Mouse (Mus musculus) CH12.LX (cell line): ENCODE measurements around the gene Nacc2. TPM values are rescaled to one million over a fixed set of nuclear protein-coding genes. Genes with fewer than 3 reads are reported as not detected.

Experiments
- DNase-seq: peaks from one replicate; pipeline ENCODE4 v3.0.0-alpha.2; 2013; ENCODE audit errors: extremely low read depth
- H3K27ac ChIP-seq: 2 replicates; pipeline ENCODE4 v1.5.1; 2012; ENCODE audit warnings: low read depth, mild to moderate bottlenecking, control low read depth, moderate library complexity; ENCODE audit not compliant: insufficient read depth
- H3K27me3 ChIP-seq: replicated peaks from 2 replicates; pipeline ENCODE3; 2012; ENCODE audit warnings: inconsistent platforms
- H3K36me3 ChIP-seq, 2 experiments: replicated peaks in 1 of 2; 2 replicates each; pipeline versions ENCODE3 to v1.6.1; 2012; ENCODE audit warnings: inconsistent platforms in 1 of 2, low read length in 1 of 2, mild to moderate bottlenecking in 1 of 2, mixed read lengths in 1 of 2, moderate library complexity in 1 of 2; ENCODE audit not compliant: control insufficient read depth in 1 of 2, insufficient read depth in 1 of 2
- H3K4me1 ChIP-seq, 2 experiments: 2 replicates each; pipeline ENCODE4 v1.6.1; 2012; ENCODE audit warnings: inconsistent platforms in 1 of 2, moderate library complexity in 1 of 2; ENCODE audit not compliant: insufficient read depth in 2 of 2, control insufficient read depth in 1 of 2
- H3K4me2 ChIP-seq: 2 replicates; pipeline ENCODE4 v1.6.1; 2012; ENCODE audit warnings: low read depth, mild to moderate bottlenecking, control low read depth; ENCODE audit not compliant: poor library complexity, insufficient read depth, severe bottlenecking
- H3K4me3 ChIP-seq, 3 experiments: fragments of 150-350 bp in 1 of 3; sonication (generic) in 1 of 3; replicated peaks in 1 of 3; 2 replicates each; pipeline versions ENCODE3 to v1.5.1; 2011 to 2012; ENCODE audit warnings: low read depth in 2 of 3, low read length in 2 of 3, mild to moderate bottlenecking in 2 of 3, moderate library complexity in 2 of 3, control low read depth in 1 of 3, improper control_type of control experiment in 1 of 3, inconsistent platforms in 1 of 3, mixed read lengths in 1 of 3; ENCODE audit not compliant: poor library complexity in 1 of 3
- H3K79me2 ChIP-seq: replicated peaks from 2 replicates; pipeline ENCODE4 v1.6.1; 2012; ENCODE audit warnings: mild to moderate bottlenecking, moderate library complexity; ENCODE audit not compliant: control insufficient read depth, poor library complexity, insufficient read depth, severe bottlenecking; ENCODE audit errors: extremely low read depth
- H3K9ac ChIP-seq: 2 replicates; pipeline ENCODE4 v1.6.1; 2012; ENCODE audit warnings: low read depth, mild to moderate bottlenecking, control low read depth, moderate library complexity; ENCODE audit not compliant: insufficient read depth
- H3K9me3 ChIP-seq: replicated peaks from 2 replicates; pipeline ENCODE3; 2012; ENCODE audit warnings: low read length, inconsistent platforms, mixed read lengths
- CHD1 ChIP-seq: IDR thresholded peaks from 2 replicates; pipeline ENCODE4 v1.6.1; 2012; ENCODE audit warnings: low read depth, low read length, improper control_type of control experiment, inconsistent platforms
- CHD2 ChIP-seq: IDR thresholded peaks from 2 replicates; pipeline ENCODE4 v1.6.1; 2011; ENCODE audit warnings: low read length, improper control_type of control experiment
- CTCF ChIP-seq, 2 experiments: IDR thresholded peaks in 1 of 2; conservative IDR thresholded peaks in 1 of 2; 2 replicates each; pipeline ENCODE4 v1.5.1; 2011 to 2012; ENCODE audit warnings: low read depth in 2 of 2, low read length in 2 of 2, improper control_type of control experiment in 1 of 2, inconsistent platforms in 1 of 2, mild to moderate bottlenecking in 1 of 2, moderate library complexity in 1 of 2
- E2F4 ChIP-seq: IDR thresholded peaks from 2 replicates; pipeline ENCODE4 v1.6.1; 2011; ENCODE audit warnings: low read depth, low read length, improper control_type of control experiment; ENCODE audit not compliant: insufficient replicate concordance
- ELF1 ChIP-seq: IDR thresholded peaks from 2 replicates; pipeline ENCODE4 v1.6.1; 2014; ENCODE audit warnings: low read depth, mild to moderate bottlenecking, inconsistent platforms, low read length, improper control_type of control experiment
- EP300 ChIP-seq: IDR thresholded peaks from 2 replicates; pipeline ENCODE4 v1.6.1; 2011; ENCODE audit warnings: low read length, improper control_type of control experiment
- ETS1 ChIP-seq: conservative IDR thresholded peaks from 2 replicates; pipeline ENCODE4 v1.6.1; 2012; ENCODE audit warnings: low read depth, mild to moderate bottlenecking, inconsistent platforms, low read length, improper control_type of control experiment, moderate library complexity
- IRF4 ChIP-seq: IDR thresholded peaks from 2 replicates; pipeline ENCODE4 v1.6.1; 2014; ENCODE audit warnings: low read depth, mild to moderate bottlenecking, inconsistent platforms, low read length, improper control_type of control experiment
- JUN ChIP-seq: IDR thresholded peaks from 2 replicates; pipeline ENCODE4 v1.6.1; 2011; ENCODE audit warnings: low read depth, mild to moderate bottlenecking, low read length, improper control_type of control experiment, moderate library complexity; ENCODE audit not compliant: insufficient read depth
- JUND ChIP-seq: conservative IDR thresholded peaks from 2 replicates; pipeline ENCODE4 v1.6.1; 2011; ENCODE audit warnings: low read depth, low read length, improper control_type of control experiment
- KAT2A ChIP-seq: IDR thresholded peaks from 2 replicates; pipeline ENCODE4 v1.6.1; 2012; ENCODE audit warnings: low read length, improper control_type of control experiment, inconsistent platforms; ENCODE audit not compliant: insufficient replicate concordance
- MAX ChIP-seq: IDR thresholded peaks from 2 replicates; pipeline ENCODE4 v1.6.1; 2011; ENCODE audit warnings: low read length, improper control_type of control experiment
- MEF2A ChIP-seq: IDR thresholded peaks from 2 replicates; pipeline ENCODE4 v1.6.1; 2014; ENCODE audit warnings: low read depth, mild to moderate bottlenecking, inconsistent platforms, low read length, improper control_type of control experiment, borderline replicate concordance
- MXI1 ChIP-seq: IDR thresholded peaks from 2 replicates; pipeline ENCODE4 v1.6.1; 2011; ENCODE audit warnings: mild to moderate bottlenecking, low read depth, low read length, improper control_type of control experiment
- NELFE ChIP-seq: IDR thresholded peaks from 2 replicates; pipeline ENCODE4 v1.6.1; 2011; ENCODE audit warnings: low read depth, low read length, improper control_type of control experiment
- PAX5 ChIP-seq: IDR thresholded peaks from 2 replicates; pipeline ENCODE4 v1.6.1; 2012; ENCODE audit warnings: low read length, inconsistent platforms, mixed read lengths
- POLR2A ChIP-seq: IDR thresholded peaks from 2 replicates; pipeline ENCODE4 v1.6.1; 2011; ENCODE audit warnings: low read depth, mild to moderate bottlenecking, improper control_type of control experiment, low read length
- POLR2AphosphoS2 ChIP-seq: IDR thresholded peaks from 2 replicates; pipeline ENCODE4 v1.6.1; 2011; ENCODE audit warnings: low read depth, low read length, improper control_type of control experiment
- RCOR1 ChIP-seq: conservative IDR thresholded peaks from 2 replicates; pipeline ENCODE4 v1.6.1; 2012; ENCODE audit warnings: low read depth, mild to moderate bottlenecking, inconsistent platforms, low read length, improper control_type of control experiment
- TBP ChIP-seq: conservative IDR thresholded peaks from 2 replicates; pipeline ENCODE4 v1.6.1; 2011; ENCODE audit warnings: low read depth, low read length, improper control_type of control experiment
- ZC3H11A ChIP-seq: IDR thresholded peaks from 2 replicates; pipeline ENCODE4 v1.6.1; 2012; ENCODE audit warnings: low read depth, mild to moderate bottlenecking, inconsistent platforms, low read length, improper control_type of control experiment
- dilution Hi-C: fragments of 300-500 bp; cut with MboI; formaldehyde crosslinking; loops from 2 replicates; pipeline ENCODE4 v1.14.3; 2020; ENCODE audit warnings: low sequenced_read_pairs; ENCODE audit not compliant: extremely low pct_unique_long_range_greater_than_20kb, extremely low pct_ligation_motif_present
- in situ Hi-C: fragments of 300-500 bp; cut with MboI; formaldehyde crosslinking; loops from 3 replicates; pipeline ENCODE4 v1.14.3; 2019; ENCODE audit warnings: low sequenced_read_pairs, low pct_ligation_motif_present, low pct_unique_long_range_greater_than_20kb, mixed read lengths
- polyA plus RNA-seq: library from polyadenylated mRNA; unstranded; fragments of >175 nt; gene quantifications from 2 replicates; pipeline ENCODE4 v1.2.1, GENCODE M21; 2012; ENCODE audit warnings: low read depth; ENCODE audit not compliant: insufficient read length
- total RNA-seq, 2 experiments: library from RNA; depleted of rRNA; stranded (reverse); fragments of 300-350 nt in 1 of 2; fragments of >200 nt in 1 of 2; gene quantifications; 2 replicates each; pipeline ENCODE4 v1.2.3; 2012 to 2014

Nacc2 gene
- total and polyA plus RNA-seq, 3 experiments: 0.59 to 2.3 (median 1.1) TPM

DNA sequence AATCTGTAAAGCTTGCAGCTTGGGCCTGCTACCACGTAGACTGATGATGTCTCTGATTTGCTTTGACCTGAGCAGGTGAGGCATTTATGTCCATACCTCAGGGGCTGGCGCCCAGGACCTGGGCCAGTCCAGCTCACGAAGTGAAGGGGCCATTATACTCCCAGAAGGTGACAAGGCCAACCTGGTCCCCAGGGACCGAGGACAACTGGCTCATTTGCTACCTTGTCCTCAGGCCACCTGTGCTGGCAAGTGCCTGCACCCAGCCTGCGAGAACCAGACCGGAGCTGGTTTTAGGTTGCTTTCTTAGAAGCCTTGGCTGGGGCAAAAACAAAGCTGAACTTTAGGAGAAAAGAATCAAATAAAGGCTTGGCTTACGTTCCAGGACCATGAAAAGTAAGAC lies 29.1 kb downstream of the Nacc2 start:
- H3K79me2 ChIP-seq: no peaks in the 10 kb centered on the region
- peaks cover 7% of the 10 kb centered on the region for H3K27me3 ChIP-seq
- dilution Hi-C loops: no loop called here
- no peaks in the 10 kb centered on the region for H3K9me3 ChIP-seq
- in situ Hi-C loops: no loop called here
- H3K4me3 ChIP-seq: no peak overlapping the region
- DNase-seq: no peak
- no peaks in the 10 kb centered on the region for H3K36me3 ChIP-seq
- H3K4me1 ChIP-seq: no peaks in the 10 kb centered on the region
- no peak overlapping the region for H3K9ac ChIP-seq
- no peak overlapping the region for H3K4me2 ChIP-seq
- H3K27ac ChIP-seq: no peak overlapping the region
- no peak for TF ChIP-seq ZC3H11A
- TF ChIP-seq RCOR1: no peak
- TF ChIP-seq MAX: no peak
- TF ChIP-seq ELF1: no peak
- no peak for TF ChIP-seq TBP
- no peak for TF ChIP-seq ETS1
- TF ChIP-seq CHD1: no peak
- TF ChIP-seq MEF2A: no peak
- TF ChIP-seq EP300: no peak
- no peak for TF ChIP-seq IRF4

DNA sequence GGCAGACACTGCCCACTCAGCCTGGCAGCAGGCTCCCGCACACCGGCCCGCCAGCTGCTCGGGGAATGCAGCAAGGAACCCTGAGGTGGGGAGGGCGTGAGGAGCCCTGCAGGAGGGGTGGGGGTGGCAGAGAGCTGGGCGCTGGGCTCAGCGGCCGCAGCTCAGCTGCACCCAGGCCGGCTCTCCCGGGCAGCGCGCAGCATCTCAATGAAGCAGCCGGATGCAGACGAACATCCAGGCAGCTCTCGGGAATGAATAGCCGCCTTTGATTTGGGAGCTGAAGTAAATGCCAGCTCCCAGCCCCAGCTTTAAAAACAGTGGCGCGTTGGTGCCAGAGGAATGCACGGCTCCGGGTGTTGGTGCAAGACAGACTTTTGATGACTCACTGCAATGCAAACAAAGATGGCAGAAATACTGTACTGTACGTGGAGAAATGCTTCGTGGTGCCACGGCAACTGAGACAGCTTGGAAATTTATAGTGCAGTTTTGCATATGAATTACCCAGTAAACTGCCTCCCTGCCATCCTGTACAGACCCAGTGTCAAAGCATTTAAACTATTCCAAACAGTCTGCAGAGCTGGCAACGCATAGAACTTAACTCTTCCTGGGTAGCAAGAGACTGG lies 31.1 kb downstream of the Nacc2 start:
- Histone ChIP-seq H3K4me3 (no peak overlapping the region), H3K4me1 (no peaks in the 10 kb centered on the region)

More for the DNA sequence above, 31.1 kb downstream of the Nacc2 start:
- Histone ChIP-seq H3K9me3 (no peaks in the 10 kb centered on the region), H3K9ac (no peak overlapping the region), H3K27ac (no peak overlapping the region), H3K36me3 (no peaks in the 10 kb centered on the region), H3K27me3 (peaks cover 10% of the 10 kb centered on the region), H3K4me2 (no peak overlapping the region), H3K79me2 (no peaks in the 10 kb centered on the region)
- TF ChIP-seq POLR2AphosphoS2: no peak
- TF ChIP-seq MXI1: no peak
- no peak for TF ChIP-seq KAT2A
- no peak for TF ChIP-seq JUN
- no peak for TF ChIP-seq JUND
- TF ChIP-seq POLR2A: no peak
- no peak for TF ChIP-seq E2F4
- TF ChIP-seq ETS1: no peak
- TF ChIP-seq PAX5: no peak
- no peak for TF ChIP-seq RCOR1
- no peak for TF ChIP-seq ELF1
- no peak for TF ChIP-seq CHD2
- no peak for TF ChIP-seq NELFE
- TF ChIP-seq CTCF (conservative IDR thresholded peaks at IDR 0.05 in 1 of 2, IDR thresholded peaks at IDR 0.05 in 1 of 2; ENCODE audit: low read depth in 2 of 2, low read length in 2 of 2): no peak
- in situ Hi-C loops (no loop called here), dilution Hi-C loops (no loop called here)
- DNase-seq: no peak
